Comparison of ENCODE assay signal across 17 mouse cellular contexts in genomic region chr13:58311351-58311750, GRCm38 (mm10). TPM values are rescaled to one million over a fixed set of nuclear protein-coding genes. Genes with fewer than 3 reads are reported as not detected.
DNase-seq lines count a peak whose midpoint lies in the region; ATAC-seq and TF ChIP-seq lines count a peak whose summit lies in the region.
"Had no signal": no experiment of that assay in that cellular context is flagged by ENCODE, and none has a peak within 500 bp of the region (broad histone marks: within the 10 kb centered on the region; RNA-seq: fewer than 3 reads in every experiment).

No protein-coding gene starts in this region.

- H3K27me3 ChIP-seq in intestine, postnatal 0 days (replicated peaks; ENCODE audit: control insufficient read depth, insufficient read depth, low read length): no peaks in the 10 kb centered on the region
- H3K27me3 ChIP-seq in intestine, embryonic 15.5 days (replicated peaks): no peaks in the 10 kb centered on the region
- no peaks in the 10 kb centered on the region for H3K27me3 ChIP-seq in E14TG2a.4 (ENCODE audit: insufficient read depth, low read length)
- H3K27me3 ChIP-seq in forebrain, embryonic 13.5 days: no peaks in the 10 kb centered on the region
- H3K27me3 ChIP-seq: lung, embryonic 15.5 days; neural tube, embryonic 15.5 days had no signal

- peak; percentile 62 for DNase-seq in ZHBTc4 (ENCODE audit: low read depth, low spot score)
- peak; percentile 12 for DNase-seq in kidney, postnatal 14 days
- no peak for DNase-seq in right cerebral cortex, postnatal 4 days
- DNase-seq in natural killer cell, adult 2 months (ENCODE audit: low spot score in 2 of 2): no peak
- DNase-seq: gastrocnemius, postnatal 10 days; thymus, postnatal 36 days had no signal

- no peak overlapping the region for H3K4me2 ChIP-seq in intestine, postnatal 0 days (replicated peaks; ENCODE audit: low read depth)
- H3K4me2 ChIP-seq in intestine, embryonic 15.5 days (replicated peaks): no peak overlapping the region
- no peak overlapping the region for H3K4me2 ChIP-seq in forebrain, embryonic 13.5 days
- H3K4me2 ChIP-seq: heart, embryonic 12.5 days; lung, embryonic 15.5 days; neural tube, embryonic 15.5 days had no signal

- H3K4me1 ChIP-seq in intestine, postnatal 0 days (replicated peaks; ENCODE audit: control insufficient read depth, insufficient read depth, low read length): no peaks in the 10 kb centered on the region
- no peaks in the 10 kb centered on the region for H3K4me1 ChIP-seq in intestine, embryonic 15.5 days (replicated peaks)
- H3K4me1 ChIP-seq in E14TG2a.4 (replicated peaks; ENCODE audit: low read depth, low read length): peaks cover 46% of the 10 kb centered on the region
- no peaks in the 10 kb centered on the region for H3K4me1 ChIP-seq in forebrain, embryonic 13.5 days
- H3K4me1 ChIP-seq: embryonic facial prominence, embryonic 10.5 days; lung, embryonic 15.5 days; neural tube, embryonic 15.5 days had no signal

- no peak overlapping the region for H3K27ac ChIP-seq in intestine, postnatal 0 days (ENCODE audit: low read depth, low read length)
- no peak overlapping the region for H3K27ac ChIP-seq in intestine, embryonic 15.5 days
- H3K27ac ChIP-seq in forebrain, embryonic 13.5 days: no peak overlapping the region
- H3K27ac ChIP-seq: embryonic facial prominence, embryonic 10.5 days; lung, embryonic 15.5 days; neural tube, embryonic 15.5 days had no signal

- no peaks in the 10 kb centered on the region for H3K9me3 ChIP-seq in intestine, postnatal 0 days (ENCODE audit: control insufficient read depth)
- no peaks in the 10 kb centered on the region for H3K9me3 ChIP-seq in intestine, embryonic 15.5 days
- no peaks in the 10 kb centered on the region for H3K9me3 ChIP-seq in E14TG2a.4 (ENCODE audit: low read length)
- H3K9me3 ChIP-seq in forebrain, embryonic 13.5 days (replicated peaks): no peaks in the 10 kb centered on the region
- H3K9me3 ChIP-seq: embryonic facial prominence, embryonic 10.5 days; heart, embryonic 12.5 days; lung, embryonic 15.5 days; neural tube, embryonic 15.5 days had no signal

- H3K4me3 ChIP-seq in intestine, postnatal 0 days (ENCODE audit: low read depth, low read length): no peak overlapping the region
- no peak overlapping the region for H3K4me3 ChIP-seq in intestine, embryonic 15.5 days (replicated peaks)
- H3K4me3 ChIP-seq in E14TG2a.4 (replicated peaks; ENCODE audit: low read length): no peak overlapping the region
- H3K4me3 ChIP-seq in forebrain, embryonic 13.5 days: no peak overlapping the region
- H3K4me3 ChIP-seq: embryonic facial prominence, embryonic 10.5 days; heart, embryonic 12.5 days; lung, embryonic 15.5 days; neural tube, embryonic 15.5 days had no signal

- H3K9ac ChIP-seq in intestine, postnatal 0 days (ENCODE audit: low read depth, low read length): no peak overlapping the region
- H3K9ac ChIP-seq in intestine, embryonic 15.5 days: no peak overlapping the region
- no peak overlapping the region for H3K9ac ChIP-seq in forebrain, embryonic 13.5 days
- H3K9ac ChIP-seq: heart, embryonic 12.5 days; lung, embryonic 15.5 days; neural tube, embryonic 15.5 days had no signal

- H3K36me3 ChIP-seq in intestine, postnatal 0 days (ENCODE audit: control insufficient read depth, insufficient read depth): no peaks in the 10 kb centered on the region
- H3K36me3 ChIP-seq in intestine, embryonic 15.5 days: no peaks in the 10 kb centered on the region
- H3K36me3 ChIP-seq in E14TG2a.4 (ENCODE audit: insufficient read depth, low read length): no peaks in the 10 kb centered on the region
- H3K36me3 ChIP-seq in forebrain, embryonic 13.5 days (ENCODE audit: poor library complexity, severe bottlenecking): no peaks in the 10 kb centered on the region
- H3K36me3 ChIP-seq: embryonic facial prominence, embryonic 10.5 days; heart, embryonic 12.5 days; lung, embryonic 15.5 days; neural tube, embryonic 15.5 days had no signal

- 53% methylated on average over 3 of the region's 3 CpGs for WGBS in intestine, postnatal 0 days
- 46% methylated on average over 3 of the region's 3 CpGs for WGBS in intestine, embryonic 15.5 days
- 51% methylated on average over 3 of the region's 3 CpGs for WGBS in forebrain, embryonic 13.5 days

- peak; percentile 53 for TF ChIP-seq CTCF in intestine, postnatal 0 days (IDR thresholded peaks at IDR 0.05; ENCODE audit: low read depth)
- TF ChIP-seq CTCF in E14TG2a.4 (conservative IDR thresholded peaks at IDR 0.05; ENCODE audit: low read length): peak; percentile 42

- no peak for ATAC-seq in intestine, postnatal 0 days
- no peak for ATAC-seq in intestine, embryonic 15.5 days
- ATAC-seq in forebrain, embryonic 13.5 days: no peak
- ATAC-seq: CD4-positive, CD25-positive, alpha-beta regulatory T cell, adult 4 months; forebrain, embryonic 14.5 days; midbrain, embryonic 16.5 days had no signal

RNA-seq across cellular contexts. Expression of gene Gkap1, which starts 35.9 kb away (rescaled TPM):
- polyA plus RNA-seq in intestine, postnatal 0 days (2015; fragmentation: Nextera tagmentation; extraction: Ambion mirVana): 14.7 and 15.5 TPM in 2 replicates
- 20.0 and 21.5 TPM in 2 replicates for polyA plus RNA-seq in intestine, embryonic 15.5 days (2015; fragmentation: Nextera tagmentation; extraction: Ambion mirVana)
- 32.0 and 34.6 TPM in 2 replicates for polyA plus RNA-seq in forebrain, embryonic 13.5 days (2015; fragmentation: Nextera tagmentation; extraction: Ambion mirVana)

RNA-seq across cellular contexts. Expression of gene Kif27, which starts 47.6 kb away (rescaled TPM):
- 0.55 and 0.71 TPM in 2 replicates for polyA plus RNA-seq in intestine, postnatal 0 days (2015; fragmentation: Nextera tagmentation; extraction: Ambion mirVana)
- 0.40 and 0.69 TPM in 2 replicates for polyA plus RNA-seq in intestine, embryonic 15.5 days (2015; fragmentation: Nextera tagmentation; extraction: Ambion mirVana)
- polyA plus RNA-seq in forebrain, embryonic 13.5 days (2015; fragmentation: Nextera tagmentation; extraction: Ambion mirVana): 1.4 and 1.6 TPM in 2 replicates
- polyA plus RNA-seq: CD4-positive, CD25-positive, alpha-beta regulatory T cell, adult 4 months had no signal

Comparison
In these comparisons a context has a peak if more than half of its experiments do, and no peak if none do; other contexts are left out.
1. DNase-seq: peak in ZHBTc4 (single experiment) and kidney, postnatal 14 days (single experiment); none in right cerebral cortex, postnatal 4 days (single experiment) and natural killer cell, adult 2 months (0 of 2).